Mouse (Mus musculus): ENCODE results near the gene Fbxl17. TPM values are rescaled to one million over a fixed set of nuclear protein-coding genes. Genes with fewer than 3 reads are reported as not detected.

Gene Fbxl17
- total RNA-seq, 2 experiments from 2014 or later = 3.7 to 5.2 TPM

DNA sequence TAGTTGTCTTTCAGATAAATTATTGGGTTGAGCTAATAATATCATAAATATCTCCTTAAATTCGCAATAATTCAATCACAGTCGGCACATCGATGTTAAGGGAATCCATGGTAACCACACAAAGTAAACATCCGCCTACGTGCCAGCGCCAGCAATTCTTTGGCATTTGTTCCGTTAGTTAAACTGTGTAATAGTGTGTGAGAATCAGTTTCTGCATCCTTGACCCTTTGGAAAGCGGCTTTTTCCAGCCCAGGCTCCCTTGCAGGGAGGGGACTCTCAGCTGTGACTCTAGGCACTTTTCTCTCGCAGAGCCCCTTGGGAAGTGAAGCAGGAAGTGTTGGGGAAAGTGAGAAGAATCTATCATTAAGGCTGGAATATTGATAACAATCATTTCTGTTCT lies 314.3 kb downstream of the Fbxl17 start:
- no peak for ATAC-seq (replicated peaks; ENCODE audit: low FRiP score, low TSS enrichment, poor library complexity, severe bottlenecking)

DNA sequence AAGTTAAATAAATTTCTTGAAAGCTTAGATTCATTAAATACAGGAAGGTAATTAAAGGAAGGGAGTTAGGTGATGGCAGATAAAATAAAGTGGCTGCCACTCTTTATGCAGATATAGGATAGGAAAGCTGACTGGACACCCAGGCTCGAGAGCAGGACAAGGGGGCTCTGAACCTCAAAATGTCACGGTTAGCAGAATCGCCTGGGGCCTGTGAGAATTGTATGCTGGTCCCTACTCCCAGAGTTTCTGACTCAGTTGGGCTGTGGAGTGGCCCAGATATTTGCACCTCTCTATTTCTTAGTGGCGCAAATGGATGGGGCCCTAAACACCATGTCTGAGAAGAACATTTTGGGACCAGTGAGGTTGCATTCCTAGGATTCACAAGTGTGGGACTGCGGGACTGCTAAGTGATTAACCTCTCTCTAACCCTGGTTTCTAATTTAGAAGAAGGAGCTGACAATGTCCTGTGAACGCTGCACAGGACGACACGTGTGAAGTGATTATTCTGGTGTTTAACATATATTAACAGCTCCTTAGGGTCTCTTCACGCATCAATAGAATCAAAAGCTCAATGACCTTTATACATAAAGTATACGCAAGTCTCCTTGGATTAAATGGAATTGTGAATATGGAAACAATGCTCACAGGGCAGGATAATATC lies 314.8 kb downstream of the Fbxl17 start:
- no peak for ATAC-seq (replicated peaks; ENCODE audit: low FRiP score, low TSS enrichment, poor library complexity, severe bottlenecking)

DNA sequence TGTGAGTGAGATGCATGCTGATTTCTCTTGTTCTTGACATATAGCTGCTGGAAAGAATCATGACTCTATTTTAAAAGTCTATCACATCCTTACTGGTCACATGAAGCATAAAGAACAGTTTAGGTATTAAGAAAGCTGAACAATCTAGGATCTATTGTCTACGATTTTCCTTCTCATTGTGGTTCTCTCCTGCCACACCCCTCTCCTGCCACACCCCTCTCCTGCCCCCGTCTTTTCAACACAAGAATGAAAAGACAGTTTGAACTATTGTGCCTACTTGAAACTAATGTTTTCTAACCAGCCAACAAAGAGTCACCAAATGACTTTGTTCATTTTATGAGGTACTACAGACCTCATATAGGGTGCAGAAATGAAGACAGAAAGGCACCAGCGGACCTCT lies 316.4 kb downstream of the Fbxl17 start:
- peak; percentile 57; the same call in 1 of the 2 replicates for ATAC-seq (replicated peaks; ENCODE audit: low FRiP score, low TSS enrichment, poor library complexity, severe bottlenecking)

DNA sequence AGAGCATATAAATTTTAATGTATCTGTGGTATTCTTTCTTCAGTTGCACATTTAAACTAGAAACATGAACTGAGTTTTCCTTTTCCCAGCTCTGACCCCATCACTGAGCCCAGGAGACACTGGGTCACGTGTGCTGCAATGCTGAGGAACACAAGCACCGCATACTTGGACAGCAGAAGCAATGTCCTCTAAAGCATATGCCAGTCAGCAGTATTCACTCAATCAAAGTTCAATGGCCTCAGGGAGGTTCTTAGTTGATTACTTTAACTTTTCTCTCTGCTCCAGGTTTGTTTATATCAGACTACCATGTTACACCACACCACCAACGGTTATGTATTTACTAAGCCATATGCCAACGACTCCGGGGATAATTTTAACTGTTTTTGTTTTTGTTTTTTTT lies 318.2 kb downstream of the Fbxl17 start:
- ATAC-seq (replicated peaks; ENCODE audit: low FRiP score, low TSS enrichment, poor library complexity, severe bottlenecking) = no peak

DNA sequence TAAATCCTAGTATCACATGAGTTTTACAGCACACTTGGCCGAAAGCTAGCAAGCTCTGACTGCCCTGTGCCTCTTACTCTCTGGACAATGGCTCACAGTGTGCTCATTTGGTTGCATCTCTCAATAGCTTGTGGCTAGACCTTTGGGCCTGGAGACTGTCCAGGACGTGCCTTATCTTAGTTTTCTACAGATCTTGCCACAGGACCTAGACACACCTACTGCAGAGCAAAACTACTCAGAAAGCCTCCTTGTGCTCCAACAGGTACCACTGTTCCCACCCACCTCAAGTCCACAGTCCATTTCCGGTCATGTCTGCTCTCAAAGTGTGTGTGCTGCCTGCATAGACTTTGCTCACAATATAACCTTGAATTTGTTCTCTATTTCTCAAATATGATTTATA lies 319.8 kb downstream of the Fbxl17 start:
- ATAC-seq (replicated peaks; ENCODE audit: low FRiP score, low TSS enrichment, poor library complexity, severe bottlenecking) = peak; percentile 45; the same call in 1 of the 2 replicates

DNA sequence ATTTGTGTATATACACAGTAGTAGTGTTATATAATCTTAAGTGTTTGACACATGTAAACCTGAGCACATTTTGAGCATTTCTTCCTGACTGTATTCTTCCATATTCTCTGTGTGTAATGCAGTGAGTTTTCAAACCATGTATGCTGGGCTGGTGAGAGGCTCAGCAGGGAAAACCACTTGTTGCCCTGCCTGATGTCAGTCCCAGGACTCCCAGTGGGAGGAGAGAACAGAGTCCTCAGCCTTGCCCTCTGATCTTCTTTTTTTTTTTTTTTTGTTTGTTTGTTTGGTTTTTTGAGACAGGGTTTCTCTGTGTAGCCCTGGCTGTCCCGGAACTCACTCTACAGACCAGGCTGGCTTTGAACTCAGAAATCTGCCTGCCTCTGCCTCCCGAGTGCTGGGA lies 321.5 kb downstream of the Fbxl17 start:
- ATAC-seq (replicated peaks; ENCODE audit: low FRiP score, low TSS enrichment, poor library complexity, severe bottlenecking) = no peak

DNA sequence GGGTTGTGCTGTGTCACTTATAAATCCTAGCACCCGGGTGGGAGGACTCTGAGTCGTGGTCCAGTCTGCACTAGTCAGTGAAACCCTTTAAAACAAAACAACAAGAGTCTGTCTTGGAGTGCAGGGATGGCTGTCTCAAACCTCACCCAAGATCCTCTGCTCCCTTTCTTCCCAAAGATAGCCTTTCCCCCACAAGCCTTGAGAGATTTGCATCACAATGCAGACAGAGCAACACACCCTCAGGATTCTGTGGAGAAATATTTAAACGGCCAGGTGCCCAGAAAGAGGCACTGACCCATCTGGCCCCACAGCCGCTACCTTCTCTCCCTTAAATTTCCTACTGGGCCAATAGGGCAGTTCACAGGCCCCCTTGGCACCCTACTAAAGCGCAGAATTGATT lies 323.4 kb downstream of the Fbxl17 start:
- ATAC-seq (replicated peaks; ENCODE audit: low FRiP score, low TSS enrichment, poor library complexity, severe bottlenecking) = no peak

DNA sequence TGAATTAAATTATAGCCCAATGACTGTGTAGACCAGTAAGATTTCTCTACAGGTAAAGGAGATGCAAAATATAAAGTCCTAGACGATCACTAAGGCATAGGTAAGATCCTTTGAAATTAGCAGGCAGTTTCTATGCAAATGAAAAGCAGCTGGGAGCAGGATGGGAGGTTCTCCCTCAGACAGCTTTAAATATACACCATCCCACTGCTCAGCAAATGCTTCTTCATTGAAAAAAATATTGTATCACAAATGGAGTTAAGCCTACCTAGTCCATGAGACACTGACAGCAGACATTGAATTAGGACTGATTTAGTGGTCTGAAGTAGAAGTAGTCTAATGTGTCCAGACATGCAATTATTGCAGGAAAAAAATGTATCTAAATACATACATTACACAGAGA lies 327.1 kb downstream of the Fbxl17 start:
- ATAC-seq (replicated peaks; ENCODE audit: low FRiP score, low TSS enrichment, poor library complexity, severe bottlenecking) = no peak

DNA sequence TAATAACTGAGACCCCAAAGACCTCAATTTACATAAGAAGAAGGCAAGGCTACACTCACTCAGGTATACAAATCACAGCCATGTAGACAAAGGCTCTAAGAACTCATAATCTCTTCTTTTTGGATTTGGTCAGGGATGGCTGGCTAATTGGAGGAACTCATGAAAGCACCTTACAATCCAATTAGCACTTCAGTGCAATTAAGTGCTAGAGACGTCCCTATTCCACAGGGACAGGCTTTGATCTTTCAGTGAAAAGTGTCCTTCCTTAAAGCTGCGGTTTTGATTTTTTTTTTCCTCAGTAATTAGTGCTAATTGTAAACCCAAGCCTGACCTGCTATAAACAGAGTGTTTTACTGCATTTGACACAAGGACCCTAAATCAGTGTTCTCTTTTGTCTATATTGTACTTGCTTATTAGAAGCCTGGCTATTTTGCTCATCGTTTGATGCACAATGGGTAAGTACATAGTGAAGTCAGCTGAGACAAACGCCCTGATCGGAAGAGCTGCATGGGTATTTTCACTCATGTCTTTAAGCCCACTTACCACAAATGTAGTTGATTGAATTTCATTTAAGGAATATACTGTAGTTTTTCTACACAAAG lies 327.8 kb downstream of the Fbxl17 start:
- ATAC-seq (replicated peaks; ENCODE audit: low FRiP score, low TSS enrichment, poor library complexity, severe bottlenecking) = no peak

DNA sequence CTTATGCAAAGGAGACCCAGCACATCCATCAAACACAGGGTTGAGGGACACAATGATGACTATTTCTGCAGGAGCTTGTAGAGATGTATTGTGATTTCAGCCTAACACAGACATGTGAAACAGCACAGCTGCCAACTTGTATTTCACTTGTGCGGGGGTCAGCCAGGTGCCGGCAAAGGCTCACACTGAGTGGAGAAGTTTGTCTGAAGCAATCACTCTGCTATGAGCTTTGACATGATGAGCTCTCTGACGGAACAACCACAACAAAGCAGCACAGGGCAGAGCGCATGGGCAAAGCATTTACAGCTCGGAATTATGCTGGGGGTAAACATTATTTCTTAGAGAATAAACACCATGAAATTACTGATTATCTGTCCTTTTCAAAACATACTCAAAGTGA lies 328.6 kb downstream of the Fbxl17 start:
- no peak for ATAC-seq (replicated peaks; ENCODE audit: low FRiP score, low TSS enrichment, poor library complexity, severe bottlenecking)

DNA sequence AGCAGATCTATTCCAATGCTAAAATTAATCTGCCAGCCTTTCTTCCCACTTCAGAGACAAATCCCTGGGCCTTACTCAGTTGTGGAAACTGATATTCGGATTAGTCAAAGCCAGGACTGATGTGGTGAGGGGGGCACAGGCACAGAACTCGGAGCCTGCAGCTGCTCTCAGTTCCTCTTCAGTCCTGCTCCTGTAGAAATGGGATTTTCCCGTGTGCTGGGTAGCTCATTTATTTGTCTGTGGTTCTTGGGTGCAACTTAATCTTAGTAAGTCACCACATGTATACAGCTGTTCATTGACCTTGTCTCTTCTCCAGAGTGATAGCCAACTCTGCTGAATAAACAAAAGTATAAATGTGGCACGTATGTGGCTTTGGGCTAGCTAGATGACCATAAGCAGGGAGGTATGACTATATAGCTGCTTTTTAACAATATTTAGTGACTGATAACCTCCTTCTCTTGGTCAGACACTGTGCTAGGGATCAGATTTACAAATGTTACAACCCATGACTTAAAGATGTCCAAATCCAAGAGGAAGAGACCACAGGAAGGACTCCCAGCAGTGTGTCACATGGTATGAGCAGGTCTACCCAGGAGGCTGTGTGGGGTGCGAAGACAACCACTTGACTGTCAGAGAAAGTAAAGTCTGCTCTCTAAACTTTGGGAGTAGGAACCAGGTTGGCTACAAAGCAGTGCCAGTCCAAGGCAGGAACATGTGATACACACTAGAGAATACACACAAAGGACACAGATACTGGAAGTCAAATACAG lies 331.6 kb downstream of the Fbxl17 start:
- ATAC-seq (replicated peaks; ENCODE audit: low FRiP score, low TSS enrichment, poor library complexity, severe bottlenecking) = no peak

DNA sequence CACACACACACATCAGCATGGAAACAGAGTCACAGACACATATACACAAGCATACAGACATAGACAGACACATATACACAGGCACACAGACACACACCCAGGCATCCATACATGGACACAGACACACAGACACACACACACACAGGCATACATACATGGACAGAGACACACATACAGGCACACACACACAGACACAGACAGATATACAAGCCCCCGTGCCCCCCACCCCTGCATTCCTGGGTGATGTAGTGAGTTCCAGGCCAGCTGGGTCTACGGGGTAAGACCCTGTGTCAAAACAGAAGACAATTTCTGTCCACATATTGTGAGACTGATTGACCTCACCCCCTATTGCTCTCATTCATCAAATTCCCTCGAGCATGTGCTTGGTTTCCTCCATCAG lies 332.6 kb downstream of the Fbxl17 start:
- no peak for ATAC-seq (replicated peaks; ENCODE audit: low FRiP score, low TSS enrichment, poor library complexity, severe bottlenecking)

DNA sequence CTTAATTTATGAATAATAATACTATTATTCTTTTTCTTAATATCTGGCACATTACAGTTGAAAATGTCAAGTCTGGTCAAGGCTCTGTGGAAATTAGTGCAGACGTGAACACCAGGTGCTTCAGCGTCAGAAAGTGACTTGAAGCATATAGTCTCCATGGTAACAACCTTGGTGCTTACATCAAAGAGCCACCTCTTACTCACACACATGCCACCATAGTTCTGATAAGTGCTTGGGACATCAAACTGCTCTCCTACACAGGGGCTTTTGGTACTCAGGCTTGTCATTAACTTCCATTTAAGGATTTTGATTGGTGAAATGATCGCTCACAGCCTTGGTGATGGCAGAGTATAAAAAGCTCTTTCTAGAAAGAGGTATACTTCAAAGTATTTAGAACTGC lies 333.1 kb downstream of the Fbxl17 start:
- ATAC-seq (replicated peaks; ENCODE audit: low FRiP score, low TSS enrichment, poor library complexity, severe bottlenecking) = no peak

DNA sequence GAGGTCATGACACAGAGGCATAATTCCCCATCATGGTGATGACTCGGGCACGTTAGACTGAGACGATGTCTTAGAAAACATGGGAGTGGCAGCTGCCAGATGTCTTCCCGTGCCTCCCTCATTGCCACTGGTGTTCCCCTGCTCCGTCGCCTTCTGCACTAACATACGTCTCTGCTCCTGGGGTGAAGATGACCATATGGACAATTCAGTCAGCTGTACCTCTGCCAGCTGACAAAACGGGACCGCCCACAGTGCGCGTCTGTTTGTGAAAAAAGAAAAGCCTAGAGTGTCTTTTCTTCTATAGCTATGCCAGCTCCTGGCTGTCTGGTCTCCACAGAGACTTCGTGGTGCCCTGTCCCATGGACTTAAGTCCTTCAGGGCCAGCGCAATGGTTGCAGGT lies 334.0 kb downstream of the Fbxl17 start:
- ATAC-seq (replicated peaks; ENCODE audit: low FRiP score, low TSS enrichment, poor library complexity, severe bottlenecking) = no peak

DNA sequence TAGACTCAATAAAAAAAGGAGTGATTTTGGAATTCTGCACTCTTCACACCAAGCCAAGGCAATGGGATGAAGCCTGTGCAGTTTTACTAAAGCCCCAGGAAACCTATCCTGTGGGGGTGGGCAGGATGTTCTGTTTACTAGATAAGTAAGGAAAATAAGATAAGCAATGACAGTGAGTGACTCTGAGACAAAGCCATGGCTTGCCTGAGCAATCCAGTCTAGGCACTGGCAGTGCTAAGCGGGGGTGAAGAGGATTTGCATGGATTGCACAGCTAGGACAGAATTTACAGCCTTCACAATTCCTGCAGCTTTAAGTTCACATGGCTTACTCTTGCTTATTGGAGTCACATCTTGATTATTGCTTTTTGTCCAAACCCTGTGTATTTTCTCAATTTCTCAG lies 335.5 kb downstream of the Fbxl17 start:
- ATAC-seq (replicated peaks; ENCODE audit: low FRiP score, low TSS enrichment, poor library complexity, severe bottlenecking) = no peak

DNA sequence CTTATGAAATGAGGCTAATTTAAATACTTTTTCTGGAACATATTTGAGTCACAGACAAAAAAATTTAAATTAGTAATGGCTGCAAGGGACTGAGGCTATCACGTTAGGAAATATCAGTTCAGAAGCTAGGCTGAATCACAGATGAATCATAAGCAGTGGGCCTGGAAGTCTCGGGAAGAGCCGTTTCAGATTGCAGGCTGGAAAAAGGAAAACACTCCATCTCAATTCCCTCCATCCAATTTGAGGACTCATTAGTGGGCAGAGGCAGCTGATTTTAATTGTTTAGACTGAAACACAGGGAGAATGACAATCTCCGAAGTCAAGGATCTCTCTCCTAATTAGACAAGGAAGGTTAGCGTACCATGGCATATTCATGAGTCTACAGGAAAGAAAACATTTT lies 337.9 kb downstream of the Fbxl17 start:
- ATAC-seq (replicated peaks; ENCODE audit: low FRiP score, low TSS enrichment, poor library complexity, severe bottlenecking) = no peak

DNA sequence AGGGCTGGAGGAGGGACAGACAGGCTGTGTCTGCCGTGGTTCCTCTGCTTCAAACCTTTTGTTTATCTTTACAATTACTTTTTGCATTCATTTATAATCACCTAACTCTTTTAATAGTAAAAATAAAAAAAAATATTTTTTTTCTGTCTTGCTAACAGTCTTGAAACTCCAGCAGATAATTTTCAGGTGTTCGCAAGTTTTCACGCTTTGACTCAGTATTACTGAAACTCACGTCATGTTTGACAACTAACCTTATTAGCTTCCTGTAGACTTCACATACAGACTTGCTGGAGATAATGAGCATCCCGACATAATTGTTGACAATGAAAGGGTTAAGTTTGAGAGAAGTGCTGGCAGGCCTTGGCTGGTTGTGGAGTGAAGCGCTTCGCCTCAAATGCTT lies 340.6 kb downstream of the Fbxl17 start:
- ATAC-seq (replicated peaks; ENCODE audit: low FRiP score, low TSS enrichment, poor library complexity, severe bottlenecking) = no peak

DNA sequence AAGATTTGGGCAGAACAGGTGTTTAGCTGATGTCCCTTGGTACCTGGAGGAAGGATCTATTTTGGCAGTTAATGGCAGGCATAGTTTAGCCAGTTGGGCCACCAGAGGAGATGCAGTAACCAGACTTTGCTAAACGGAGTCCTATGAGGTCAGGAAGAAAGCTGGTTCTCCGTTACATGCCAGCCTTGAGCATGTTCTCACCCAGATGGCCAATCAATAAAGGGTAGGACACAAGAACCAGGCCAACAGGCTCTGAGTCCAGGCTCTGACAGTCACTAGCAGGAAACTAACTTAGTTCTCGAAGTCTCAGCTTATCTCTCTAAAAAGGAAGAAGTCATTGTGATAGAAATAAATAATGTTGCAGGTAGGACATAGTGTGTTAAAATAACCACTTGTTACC lies 341.4 kb downstream of the Fbxl17 start:
- no peak for ATAC-seq (replicated peaks; ENCODE audit: low FRiP score, low TSS enrichment, poor library complexity, severe bottlenecking)

DNA sequence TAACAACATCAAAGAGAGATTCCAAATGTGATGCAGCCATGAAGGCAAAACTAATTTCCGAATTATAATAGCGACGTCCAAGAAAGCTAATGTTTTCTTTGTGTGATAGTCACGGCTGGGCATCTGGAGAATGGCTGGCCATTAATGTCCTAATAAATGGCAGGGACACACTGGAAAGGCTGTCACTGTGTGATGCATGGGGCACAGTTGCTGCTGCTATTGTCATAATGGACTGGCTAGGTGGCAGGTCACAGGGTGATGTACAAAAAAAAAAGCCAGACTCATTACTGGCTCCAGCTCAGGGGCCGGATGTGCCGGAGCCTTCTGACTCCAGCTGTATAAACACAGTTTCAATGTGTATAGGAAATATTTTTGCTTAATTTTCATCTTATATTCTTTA lies 341.9 kb downstream of the Fbxl17 start:
- no peak for ATAC-seq (replicated peaks; ENCODE audit: low FRiP score, low TSS enrichment, poor library complexity, severe bottlenecking)

DNA sequence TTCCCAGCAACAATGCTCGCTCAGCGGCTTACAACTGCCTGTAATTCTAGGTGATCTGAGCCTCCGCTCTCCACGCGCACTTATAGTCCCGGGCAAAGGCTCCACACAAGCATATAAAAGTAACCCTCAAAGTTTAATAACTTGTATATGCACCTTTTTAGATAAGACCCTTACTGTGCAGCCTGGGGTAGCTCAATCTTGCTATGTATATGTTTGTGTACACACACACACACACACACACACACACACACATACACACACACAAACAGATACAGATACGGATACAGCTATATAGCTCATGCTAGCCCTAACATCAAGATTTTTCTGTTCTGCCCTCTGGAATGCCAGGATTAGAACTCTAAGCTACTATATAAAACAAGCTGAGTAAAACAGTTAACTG lies 342.8 kb downstream of the Fbxl17 start:
- ATAC-seq (replicated peaks; ENCODE audit: low FRiP score, low TSS enrichment, poor library complexity, severe bottlenecking) = no peak

DNA sequence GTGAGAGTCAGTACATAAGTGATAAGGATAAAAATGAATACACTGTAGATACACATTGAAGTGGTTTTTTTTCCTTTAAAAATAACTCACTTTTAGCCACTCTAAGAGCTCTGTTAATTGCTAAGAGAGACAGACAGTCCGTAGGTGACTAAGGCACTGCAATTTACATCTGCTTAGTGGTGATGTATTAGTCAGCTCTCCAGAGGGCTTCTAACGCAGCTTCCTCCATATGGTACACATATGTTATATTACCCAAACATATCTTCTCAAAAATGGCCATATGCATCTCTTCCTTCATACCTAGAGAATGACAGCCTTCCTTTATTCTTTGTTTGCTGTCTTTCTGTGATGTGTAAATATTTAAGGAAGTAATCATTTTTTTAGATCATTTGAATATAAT lies 353.3 kb downstream of the Fbxl17 start:
- no peak for ATAC-seq (replicated peaks; ENCODE audit: low FRiP score, low TSS enrichment, poor library complexity, severe bottlenecking)
